Mouse (Mus musculus) heart, embryonic 11.5 days (tissue): ENCODE measurements at regions not wholly inside any gene's neighbourhood (a gene's known extent, or its start where the extent isn't known, plus 50 kb on each side); places are given as distances from the start of the nearest gene placed in this dataset.

Source experiments
- ATAC-seq: fragments of 200-750 bp; cut with Nextera tagmentation; replicated peaks from 2 replicates; pipeline ENCODE4 v1.8.0; 2017; ENCODE audit warnings: moderate library complexity; ENCODE audit not compliant: insufficient number of reproducible peaks, low FRiP score, low TSS enrichment
- H3K27ac ChIP-seq: fragments of 300-500 bp; sonication (generic); 2 replicates; pipeline ENCODE4 v1.5.1; 2014; ENCODE audit warnings: mild to moderate bottlenecking, low read depth, low read length
- H3K27me3 ChIP-seq: fragments of 300-500 bp; sonication (generic); 2 replicates; pipeline ENCODE4 v1.6.1; 2014; ENCODE audit warnings: mild to moderate bottlenecking, low read length, mixed read lengths; ENCODE audit not compliant: control insufficient read depth, insufficient read depth
- H3K36me3 ChIP-seq: fragments of 300-500 bp; sonication (generic); 2 replicates; pipeline ENCODE4 v1.6.1; 2014; ENCODE audit warnings: mild to moderate bottlenecking, low read length, moderate library complexity, mixed read lengths; ENCODE audit not compliant: control insufficient read depth, insufficient read depth
- H3K4me1 ChIP-seq: fragments of 300-500 bp; sonication (generic); 2 replicates; pipeline ENCODE4 v1.6.1; 2014; ENCODE audit warnings: low read length; ENCODE audit not compliant: control insufficient read depth, insufficient read depth
- H3K4me2 ChIP-seq: fragments of 300-500 bp; sonication (generic); 2 replicates; pipeline ENCODE4 v1.6.1; 2014; ENCODE audit warnings: mild to moderate bottlenecking, moderate library complexity
- H3K4me3 ChIP-seq: fragments of 300-500 bp; sonication (generic); 2 replicates; pipeline ENCODE4 v1.5.1; 2014; ENCODE audit warnings: low read depth, low read length
- H3K9ac ChIP-seq: fragments of 300-500 bp; sonication (generic); 2 replicates; pipeline ENCODE4 v1.6.1; 2014; ENCODE audit warnings: mild to moderate bottlenecking, low read depth, low read length, moderate library complexity
- H3K9me3 ChIP-seq: fragments of 300-500 bp; sonication (generic); replicated peaks from 2 replicates; pipeline ENCODE4 v1.6.1; 2016; ENCODE audit warnings: low read length; ENCODE audit not compliant: control insufficient read depth
- WGBS: fragments of 180-500 bp; shearing (Covaris S2); extraction: QIAGEN DNeasy Blood & Tissue Kit; methylation state at CpG from one replicate; pipeline ENCODE4 v1.1.7; 2014; ENCODE audit not compliant: insufficient replicate concordance; 5-methylcytosine and 5-hydroxymethylcytosine counted together

DNA sequence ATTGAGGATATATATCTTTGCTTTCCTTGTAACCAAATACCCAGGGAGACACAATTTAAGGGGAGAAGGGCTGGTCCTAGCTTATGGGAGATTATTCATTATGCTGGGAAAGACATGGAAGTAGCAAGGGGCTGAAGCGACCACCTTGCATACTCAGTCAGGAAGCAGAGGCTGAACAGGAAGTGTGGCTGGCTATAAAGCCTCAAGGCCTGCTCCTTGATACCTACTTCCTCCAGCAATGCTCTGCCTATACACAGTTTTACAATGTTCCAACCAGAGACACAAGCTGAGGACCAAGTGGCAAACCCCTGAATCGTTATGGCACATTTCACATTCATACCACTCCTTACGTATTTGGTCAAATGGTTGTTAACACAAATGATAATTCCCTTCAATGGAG is 284.3 kb downstream of the Gm11361 start:
- H3K36me3 ChIP-seq, result no peaks in the 10 kb centered on the region
- no peak overlapping the region for H3K9ac ChIP-seq
- H3K4me3 ChIP-seq, result no peak overlapping the region
- no peak overlapping the region for H3K4me2 ChIP-seq
- H3K9me3 ChIP-seq, result peaks cover 3% of the 10 kb centered on the region; the same call in 1 of the 2 replicates
- ATAC-seq, result no peak
- H3K4me1 ChIP-seq, result peaks cover 4% of the 10 kb centered on the region; the same call in 1 of the 2 replicates
- no peak overlapping the region for H3K27ac ChIP-seq
- no peaks in the 10 kb centered on the region for H3K27me3 ChIP-seq
- 90% methylated on average over 3 of the region's 3 CpGs for WGBS

DNA sequence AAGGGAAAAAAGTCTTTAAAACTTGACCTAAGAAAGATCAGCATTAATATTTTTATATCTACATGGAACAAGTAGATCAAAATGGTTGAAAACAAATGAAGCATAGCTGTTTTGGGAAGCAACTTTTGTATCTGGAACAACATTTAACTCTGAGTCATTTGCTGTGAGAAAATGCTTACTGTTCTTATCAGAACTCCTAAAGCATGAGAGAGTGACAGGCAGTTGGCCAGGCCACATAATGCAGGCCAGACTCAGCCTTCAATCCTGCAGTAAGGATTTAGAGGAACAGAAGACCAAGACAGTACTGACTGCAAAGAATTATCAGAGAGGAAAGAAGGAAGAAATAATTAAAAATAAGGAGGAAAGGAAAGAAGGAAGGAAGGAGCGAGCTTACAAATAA is 275.8 kb downstream of the Gm11361 start:
- H3K9ac ChIP-seq, result no peak overlapping the region
- ATAC-seq, result no peak
- no peak overlapping the region for H3K27ac ChIP-seq
- no peak overlapping the region for H3K4me2 ChIP-seq
- no peak overlapping the region for H3K4me3 ChIP-seq
- H3K9me3 ChIP-seq, result peaks cover 7% of the 10 kb centered on the region
- H3K27me3 ChIP-seq, result no peaks in the 10 kb centered on the region
- 0 out of 2 replicates have a peak, but pooled peaks cover 3% of the 10 kb centered on the region for H3K36me3 ChIP-seq
- WGBS, result 65% methylated on average over 1 of the region's 1 CpGs
- peaks cover 13% of the 10 kb centered on the region for H3K4me1 ChIP-seq

DNA sequence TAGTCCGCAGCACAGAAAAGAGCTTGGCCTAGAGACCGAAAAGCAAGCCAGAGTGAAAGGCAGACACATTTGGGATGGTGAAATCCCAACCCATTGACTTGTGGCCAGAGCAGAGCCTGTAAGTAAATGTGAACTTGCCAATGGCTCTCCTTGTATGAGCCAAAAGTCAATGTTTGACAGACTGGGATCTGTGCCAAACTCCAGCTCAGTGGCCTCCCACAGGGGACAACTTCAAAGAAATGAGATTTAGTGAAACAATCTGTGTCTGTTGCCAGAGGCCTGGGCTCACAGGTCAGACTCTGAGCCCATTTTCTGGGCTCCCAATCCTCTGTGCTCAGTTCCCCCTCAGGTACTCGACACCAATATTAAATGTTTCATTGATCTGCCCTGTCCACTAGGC is 274.9 kb downstream of the Gm11361 start:
- no peak overlapping the region for H3K9ac ChIP-seq
- ATAC-seq, result no peak
- H3K27ac ChIP-seq, result no peak overlapping the region
- 0 out of 2 replicates have a peak, but pooled peaks cover 3% of the 10 kb centered on the region for H3K36me3 ChIP-seq
- 78% methylated on average over 3 of the region's 3 CpGs for WGBS
- H3K4me2 ChIP-seq, result no peak overlapping the region
- H3K9me3 ChIP-seq, result peaks cover 6% of the 10 kb centered on the region; the same call in 1 of the 2 replicates
- H3K4me1 ChIP-seq, result peaks cover 13% of the 10 kb centered on the region
- no peak overlapping the region for H3K4me3 ChIP-seq
- H3K27me3 ChIP-seq, result no peaks in the 10 kb centered on the region

GRCm38 (mm10) chr13:28531534-28531999 is 274.2 kb downstream of the Gm11361 start:
- Histone ChIP-seq H3K27ac (no peak overlapping the region), H3K27me3 (no peaks in the 10 kb centered on the region), H3K4me3 (no peak overlapping the region), H3K4me1 (peaks cover 13% of the 10 kb centered on the region), H3K9me3 (peaks cover 6% of the 10 kb centered on the region; the same call in 1 of the 2 replicates), H3K4me2 (no peak overlapping the region), H3K36me3 (0 out of 2 replicates have a peak, but pooled peaks cover 3% of the 10 kb centered on the region), H3K9ac (no peak overlapping the region)
- WGBS, result 54% methylated on average over 5 of the region's 5 CpGs
- no peak for ATAC-seq

- Histone ChIP-seq H3K9me3 (peaks cover 6% of the 10 kb centered on the region; the same call in 1 of the 2 replicates), H3K36me3 (0 out of 2 replicates have a peak, but pooled peaks cover 3% of the 10 kb centered on the region), H3K9ac (no peak overlapping the region), H3K4me2 (no peak overlapping the region), H3K27ac (no peak overlapping the region), H3K27me3 (no peaks in the 10 kb centered on the region), H3K4me1 (peaks cover 13% of the 10 kb centered on the region), H3K4me3 (no peak overlapping the region)
- 79% methylated on average over 3 of the region's 3 CpGs for WGBS
- ATAC-seq, result no peak
Measured at GRCm38 (mm10) chr13:28530947-28531346, 273.6 kb downstream of the Gm11361 start.

GRCm38 (mm10) chr13:28528898-28529511 is 271.7 kb downstream of the Gm11361 start:
- no peak overlapping the region for H3K4me2 ChIP-seq
- 0 out of 2 replicates have a peak, but pooled peaks cover 3% of the 10 kb centered on the region for H3K36me3 ChIP-seq
- no peak overlapping the region for H3K9ac ChIP-seq
- no peak for ATAC-seq
- peaks cover 6% of the 10 kb centered on the region for H3K4me1 ChIP-seq
- peaks cover 6% of the 10 kb centered on the region; the same call in 1 of the 2 replicates for H3K9me3 ChIP-seq
- 87% methylated on average over 4 of the region's 4 CpGs for WGBS
- no peak overlapping the region for H3K27ac ChIP-seq
- no peaks in the 10 kb centered on the region for H3K27me3 ChIP-seq
- no peak overlapping the region for H3K4me3 ChIP-seq

- 89% methylated on average over 1 of the region's 1 CpGs for WGBS
- H3K27ac ChIP-seq, result no peak overlapping the region
- H3K27me3 ChIP-seq, result no peaks in the 10 kb centered on the region
- ATAC-seq, result no peak
- 0 out of 2 replicates have a peak, but pooled peaks cover 3% of the 10 kb centered on the region for H3K36me3 ChIP-seq
- no peak overlapping the region for H3K9ac ChIP-seq
- peaks cover 6% of the 10 kb centered on the region; the same call in 1 of the 2 replicates for H3K9me3 ChIP-seq
- H3K4me1 ChIP-seq, result no peaks in the 10 kb centered on the region
- H3K4me2 ChIP-seq, result no peak overlapping the region
- H3K4me3 ChIP-seq, result no peak overlapping the region
Measured at GRCm38 (mm10) chr13:28526299-28526698, 269.0 kb downstream of the Gm11361 start.

- 83% methylated on average over 3 of the region's 3 CpGs for WGBS
- no peak for ATAC-seq
Measured at GRCm38 (mm10) chr13:28524411-28524810, 267.1 kb downstream of the Gm11361 start.

DNA sequence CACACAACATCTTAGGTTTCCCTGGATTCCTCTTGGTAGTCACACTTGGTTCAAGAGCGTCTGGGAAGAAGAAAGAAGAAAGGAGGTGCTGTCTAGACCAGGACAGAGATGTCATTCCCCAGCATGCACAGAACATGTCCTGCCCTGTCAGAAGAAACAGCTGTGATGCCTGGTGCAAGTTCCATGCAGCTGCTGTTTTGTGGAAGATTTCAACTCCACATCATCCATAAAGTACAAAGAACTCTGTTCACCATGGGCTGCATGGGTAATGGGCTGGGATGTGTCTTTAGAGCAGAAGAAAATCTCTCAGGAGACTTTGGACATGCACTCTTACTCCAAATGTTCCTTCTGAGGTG is 262.8 kb downstream of the Gm11361 start:
- H3K9me3 ChIP-seq, result no peaks in the 10 kb centered on the region
- H3K27me3 ChIP-seq, result no peaks in the 10 kb centered on the region
- no peak overlapping the region for H3K4me2 ChIP-seq
- no peak overlapping the region for H3K4me3 ChIP-seq
- WGBS, result 60% methylated on average over 1 of the region's 1 CpGs
- H3K27ac ChIP-seq, result no peak overlapping the region
- H3K36me3 ChIP-seq, result no peaks in the 10 kb centered on the region
- H3K4me1 ChIP-seq, result no peaks in the 10 kb centered on the region
- ATAC-seq, result no peak
- H3K9ac ChIP-seq, result no peak overlapping the region

More at GRCm38 (mm10) chr13:28524411-28524810, 267.1 kb downstream of the Gm11361 start:
- H3K9ac ChIP-seq, result no peak overlapping the region
- no peak overlapping the region for H3K27ac ChIP-seq
- H3K4me3 ChIP-seq, result no peak overlapping the region
- no peaks in the 10 kb centered on the region for H3K4me1 ChIP-seq
- no peaks in the 10 kb centered on the region for H3K9me3 ChIP-seq
- no peaks in the 10 kb centered on the region for H3K27me3 ChIP-seq
- no peaks in the 10 kb centered on the region for H3K36me3 ChIP-seq
- no peak overlapping the region for H3K4me2 ChIP-seq
